Mouse (Mus musculus): ENCODE results near the gene Usp37.
A peak's percentile ranks its signal among the peaks of the same experiment; 100 is the strongest.

Usp37 gene

DNA sequence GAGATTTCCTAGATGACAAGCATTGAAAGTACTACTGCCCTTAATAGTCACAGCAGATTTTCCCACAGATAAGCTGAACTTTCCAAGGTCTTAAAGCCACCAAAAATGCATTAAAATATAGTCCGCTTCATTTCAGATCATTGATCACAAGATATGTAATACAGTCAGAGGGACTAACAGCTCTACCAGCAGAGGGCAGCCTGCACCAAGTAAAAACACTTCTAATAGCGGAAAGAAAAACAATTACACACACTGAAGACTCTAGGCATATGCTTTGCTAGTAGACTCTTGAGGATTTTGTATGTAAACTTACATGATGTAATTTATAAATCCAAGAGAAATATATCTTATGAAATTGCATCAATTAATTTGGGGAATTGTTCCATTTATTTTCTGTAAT, 83.8 kb downstream of the Usp37 start:
- DNase-seq (ENCODE audit: low spot score) = peak; percentile 31

- DNase-seq (ENCODE audit: low spot score) = no peak
These were observed 91.5 kb downstream of the Usp37 start for GRCm38 (mm10) chr1:74452611-74453045.

DNA sequence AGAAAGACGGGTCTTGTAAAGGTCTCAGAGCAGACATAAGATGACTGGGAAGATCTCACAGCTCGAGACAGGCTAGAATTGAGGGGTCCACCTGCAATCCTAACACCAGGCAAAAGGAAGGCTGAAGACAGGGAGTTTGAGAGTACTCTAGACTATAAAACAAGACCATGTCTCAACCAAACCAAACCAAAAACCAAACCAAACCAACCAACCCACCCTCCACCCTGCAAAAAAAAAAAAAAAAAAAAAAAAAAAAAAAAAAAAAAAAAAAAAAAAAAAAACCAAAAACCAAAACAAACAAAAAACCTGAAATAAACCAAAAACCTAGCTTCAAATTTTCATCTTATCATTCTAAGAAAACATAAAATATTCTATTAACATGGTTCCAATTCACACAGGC, 99.5 kb downstream of the Usp37 start:
- DNase-seq (ENCODE audit: low spot score) = no peak

DNA sequence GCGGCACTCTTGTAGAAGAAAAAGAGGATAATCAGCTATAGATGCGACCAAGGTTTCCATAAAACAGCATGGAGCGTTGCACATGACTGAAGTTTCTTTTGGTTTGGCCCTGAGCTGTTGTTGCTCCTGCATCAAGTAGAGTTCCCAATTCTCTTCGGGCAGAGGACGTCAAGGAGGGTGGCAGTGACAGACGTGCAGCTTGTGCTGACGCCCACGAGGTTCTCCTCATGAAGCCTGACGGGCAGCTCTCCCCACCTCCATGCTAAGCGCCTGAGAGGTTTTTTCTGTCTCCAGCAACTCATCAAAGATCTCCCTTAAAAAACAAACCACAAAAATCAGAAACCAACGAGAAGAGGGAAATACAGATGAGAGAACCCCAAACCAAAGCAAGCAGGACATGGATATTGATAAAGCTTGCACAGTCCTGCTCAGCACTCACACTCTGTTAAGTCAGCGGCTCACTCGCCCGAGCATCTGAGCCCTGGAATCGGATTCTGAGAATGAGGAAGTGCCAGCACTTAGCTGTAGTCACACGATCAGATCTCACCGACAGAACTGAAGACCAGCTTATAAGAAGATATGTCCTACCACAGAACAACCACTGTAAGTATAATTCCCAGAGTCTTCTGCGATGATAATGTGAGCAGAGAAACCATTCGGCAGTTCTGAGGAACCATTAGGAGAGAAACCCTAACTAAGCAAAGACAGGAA, 104.8 kb downstream of the Usp37 start:
- no peak for DNase-seq (ENCODE audit: low spot score)

GRCm38 (mm10) chr1:74437702-74438427, 106.2 kb downstream of the Usp37 start:
- DNase-seq (ENCODE audit: low spot score) = no peak

- no peak for DNase-seq (ENCODE audit: low spot score)
These were observed 108.5 kb downstream of the Usp37 start for GRCm38 (mm10) chr1:74435563-74435962.

- DNase-seq (ENCODE audit: low spot score) = no peak
These were observed 109.5 kb downstream of the Usp37 start for GRCm38 (mm10) chr1:74434596-74434995.

DNA sequence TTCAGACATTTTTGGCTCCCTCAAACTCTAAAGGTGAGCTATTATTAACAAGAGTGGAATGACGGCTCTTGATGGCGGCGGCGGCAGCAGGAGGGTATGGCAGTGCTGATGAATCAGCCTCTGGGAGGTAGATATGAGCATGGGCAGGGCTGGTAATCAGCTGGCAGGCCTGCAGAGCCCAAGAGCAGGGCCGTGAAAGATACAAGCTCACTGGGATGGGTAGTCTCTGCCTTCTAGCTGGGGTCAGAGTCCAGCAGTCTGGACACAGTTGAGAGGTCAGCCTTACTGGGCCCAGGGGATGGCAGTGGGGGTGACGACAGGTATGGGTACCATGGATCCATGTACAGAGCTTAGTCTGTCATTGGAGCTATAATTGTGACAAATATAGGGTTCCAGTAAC, 110.9 kb downstream of the Usp37 start:
- no peak for DNase-seq (ENCODE audit: low spot score)

DNA sequence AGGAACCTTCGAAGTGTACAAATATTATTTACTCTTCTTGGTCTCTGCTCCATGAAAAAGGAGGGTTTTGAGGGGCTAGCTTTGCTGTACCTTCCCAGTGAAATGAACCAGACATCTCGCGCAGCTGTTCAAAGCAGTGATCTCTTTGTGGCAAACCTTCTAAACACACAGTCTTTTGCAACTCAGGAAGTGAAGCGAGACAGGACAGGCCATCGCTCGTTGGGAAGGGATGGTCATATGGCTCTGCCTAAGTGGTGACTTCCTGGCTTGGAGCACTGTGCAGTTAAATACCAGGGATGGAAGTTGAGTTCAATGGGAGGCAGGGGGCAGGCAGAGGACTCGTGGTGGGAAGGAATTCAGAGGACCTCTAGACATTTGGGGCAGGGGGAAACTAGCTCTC, 118.2 kb downstream of the Usp37 start:
- DNase-seq (ENCODE audit: low spot score) = no peak

- DNase-seq (ENCODE audit: low spot score) = no peak
These were observed 120.9 kb downstream of the Usp37 start for GRCm38 (mm10) chr1:74423147-74423546.

GRCm38 (mm10) chr1:74419440-74419794, 124.7 kb downstream of the Usp37 start:
- no peak for DNase-seq (ENCODE audit: low spot score)

GRCm38 (mm10) chr1:74418747-74419439, 125.2 kb downstream of the Usp37 start:
- peak; percentile 26 for DNase-seq (ENCODE audit: low spot score)

DNA sequence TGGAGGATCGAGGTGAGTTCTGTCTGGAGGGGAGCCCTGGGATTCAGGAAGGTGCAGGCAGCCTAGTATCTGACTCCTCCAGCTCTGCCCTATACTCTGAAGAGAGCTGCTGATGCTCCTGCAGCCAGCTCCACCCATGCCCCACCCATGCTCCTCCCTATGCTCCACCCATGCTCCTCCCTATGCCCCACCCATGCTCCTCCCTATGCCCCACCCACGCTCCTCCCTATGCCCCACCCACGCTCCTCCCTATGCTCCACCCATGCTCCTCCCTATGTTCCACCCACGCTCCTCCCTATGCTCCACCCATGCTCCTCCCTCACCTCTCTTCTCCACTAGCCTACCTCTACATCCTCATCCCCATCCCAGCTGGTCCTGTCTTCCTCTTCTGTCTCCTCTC, 128.9 kb downstream of the Usp37 start:
- DNase-seq (ENCODE audit: low spot score) = no peak

DNA sequence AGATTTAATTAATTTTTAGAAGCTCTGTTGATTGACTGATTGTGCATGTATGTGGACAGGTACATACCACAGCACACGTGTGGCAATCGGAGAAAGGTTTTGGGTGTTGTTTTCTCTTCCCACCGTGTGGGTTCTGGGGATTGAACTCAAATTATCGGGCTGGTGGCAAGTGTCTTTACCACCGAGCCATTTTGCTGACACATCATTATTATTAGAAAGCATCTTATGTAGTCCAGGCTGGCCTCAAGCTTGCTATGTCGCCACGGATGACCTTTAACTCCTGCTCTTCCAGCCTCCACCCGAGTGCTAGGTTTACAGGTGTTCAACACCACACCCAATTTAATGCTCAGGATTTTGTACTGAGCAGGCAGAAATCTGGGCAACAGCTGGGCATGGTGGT, 131.4 kb downstream of the Usp37 start:
- DNase-seq (ENCODE audit: low spot score) = no peak

DNA sequence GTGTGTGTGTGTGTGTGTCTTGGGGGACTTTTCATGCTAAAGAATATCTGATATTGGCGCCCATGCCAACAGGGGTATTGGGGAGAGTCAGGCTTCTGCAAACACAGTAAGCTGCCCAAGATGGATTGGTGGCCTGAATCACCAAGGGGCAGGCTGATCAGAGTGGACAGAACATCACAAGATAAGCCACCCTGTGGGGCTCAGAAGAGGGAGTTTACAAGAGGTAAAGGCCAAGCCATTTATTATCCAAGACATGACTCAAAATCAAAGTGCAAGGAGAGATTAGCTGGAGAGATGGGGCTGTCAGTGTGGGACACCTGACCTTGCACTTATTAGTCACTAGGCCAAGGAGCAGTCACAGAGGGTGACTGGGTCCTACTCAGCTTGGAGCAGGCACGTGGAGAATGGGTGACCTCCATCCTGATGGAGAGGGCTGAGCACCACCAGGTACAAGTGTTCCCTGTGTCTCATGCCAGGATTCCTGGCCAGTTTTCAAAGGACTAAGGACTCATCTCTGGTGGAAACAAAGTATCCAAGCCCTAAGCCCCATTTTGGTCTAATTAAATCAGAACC, 132.2 kb downstream of the Usp37 start:
- DNase-seq (ENCODE audit: low spot score) = no peak

DNA sequence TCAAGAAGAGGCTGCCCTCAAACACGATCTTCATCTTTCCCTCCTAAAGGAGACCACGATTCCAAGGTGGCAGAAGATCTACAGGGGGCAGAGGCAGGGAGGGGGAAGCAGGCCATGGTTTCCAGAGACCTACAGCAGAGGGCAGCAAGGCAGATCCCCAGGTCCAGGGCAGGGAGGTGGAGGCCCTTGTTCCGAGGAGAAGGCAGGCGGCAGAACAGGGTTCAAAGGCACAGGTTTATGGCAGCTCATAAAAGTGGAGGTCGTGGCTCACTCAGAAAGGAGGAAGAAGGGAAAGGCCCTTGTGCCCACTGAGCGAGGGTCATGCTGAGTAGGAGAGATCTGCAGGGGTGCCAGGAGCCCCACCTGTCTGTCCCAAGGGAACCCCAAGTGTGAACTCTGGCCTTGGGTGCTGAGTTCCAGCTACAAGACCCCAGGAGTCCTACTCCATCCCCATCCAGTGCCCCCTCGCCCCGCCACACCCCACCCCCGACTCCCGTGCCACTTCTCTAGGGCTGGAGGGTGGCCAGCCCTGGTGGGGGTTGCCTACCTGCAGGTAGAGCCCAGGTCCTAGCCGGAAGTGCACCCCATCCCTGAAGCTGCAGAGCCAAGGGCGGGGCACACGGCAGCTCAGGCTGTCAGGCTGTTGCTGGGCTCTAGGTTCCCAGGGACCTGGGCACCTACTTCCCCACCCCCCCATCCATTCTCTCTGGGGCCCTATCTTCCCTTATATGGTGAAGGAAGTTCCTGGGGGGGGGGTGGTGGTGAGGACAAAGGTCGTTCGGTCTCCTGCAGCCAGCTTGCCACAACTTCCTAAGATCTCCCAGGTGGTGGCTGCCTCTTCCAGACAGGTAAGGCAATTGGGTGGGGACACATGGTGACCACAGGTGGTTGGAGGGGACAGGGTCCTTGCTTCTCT, 135.2 kb downstream of the Usp37 start, which contains the start of gene Vil1:
Gene Vil1 (plus strand): TSS at position 788 of the 916 bp plus-strand sequence.
- DNase-seq (ENCODE audit: low spot score) = no peak

DNA sequence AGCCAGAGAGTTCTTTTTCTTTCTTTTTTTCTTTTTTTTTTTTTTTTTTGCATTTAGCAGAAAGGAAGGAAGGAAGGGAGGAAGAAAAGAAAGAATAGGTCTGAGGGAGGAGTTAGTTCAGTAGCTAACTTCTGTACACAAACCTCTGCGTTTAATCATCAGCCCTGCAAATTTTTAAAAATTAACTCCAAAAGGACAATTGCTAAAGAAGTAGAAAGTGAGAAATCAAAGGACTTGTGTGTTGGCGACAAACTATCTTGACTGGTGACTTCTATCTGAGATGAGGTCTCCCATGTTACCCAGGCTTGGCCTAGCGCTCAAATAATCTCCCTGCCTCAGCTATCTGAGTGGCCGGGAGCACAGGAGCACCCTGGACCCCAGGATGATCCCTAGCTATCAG, 139.9 kb downstream of the Usp37 start:
- no peak for DNase-seq (ENCODE audit: low spot score)

DNA sequence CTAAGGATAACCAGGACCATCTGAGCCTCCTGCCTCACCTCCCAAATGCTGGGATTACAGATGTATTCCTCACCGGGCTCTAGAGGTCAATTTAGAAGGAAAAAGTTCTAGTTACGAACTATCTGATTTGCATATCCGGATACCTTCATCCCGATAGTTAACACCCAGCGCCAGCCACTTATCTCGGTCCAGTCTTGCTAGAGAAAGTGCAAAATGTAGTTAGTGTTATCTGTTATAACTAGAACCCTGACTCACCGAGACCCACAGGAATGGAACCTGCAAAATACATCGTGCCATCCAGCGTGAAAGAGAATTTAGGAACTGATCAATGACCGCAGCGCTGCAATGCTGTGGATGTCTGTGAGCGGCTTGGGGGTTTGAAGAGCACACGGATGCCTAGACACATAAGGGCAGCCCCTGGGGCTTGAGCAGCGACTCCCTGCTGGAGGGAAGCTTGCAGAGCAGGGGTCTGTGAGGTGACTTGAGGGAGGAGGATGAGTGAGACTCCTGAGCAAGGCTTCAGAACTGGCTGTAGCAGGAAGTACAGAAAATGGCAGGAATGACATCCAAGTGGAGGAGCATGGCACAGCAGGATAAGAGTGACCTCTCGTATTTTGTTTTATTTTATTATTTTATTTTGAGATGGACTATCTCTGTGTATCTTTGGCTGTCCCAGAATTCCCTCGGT, 142.9 kb downstream of the Usp37 start:
- no peak for DNase-seq (ENCODE audit: low spot score)

DNA sequence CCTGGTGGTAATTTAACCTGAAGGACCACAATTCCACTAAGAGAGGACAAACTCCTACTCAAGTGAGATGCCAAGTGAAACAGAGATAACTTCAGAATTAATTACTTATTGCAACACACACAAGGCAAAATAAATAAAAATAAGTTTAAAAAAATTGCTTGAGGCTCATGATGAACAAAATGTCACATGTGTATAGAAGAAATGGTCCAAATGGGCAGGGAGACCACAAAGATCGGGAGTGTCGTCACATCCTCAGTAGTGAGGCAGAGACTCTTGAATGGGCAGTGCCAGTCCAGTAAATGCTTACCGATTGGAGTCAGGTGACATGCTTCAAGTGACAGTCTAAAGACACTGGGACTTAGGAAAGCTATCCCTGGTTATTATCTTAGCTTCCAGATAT, 143.6 kb downstream of the Usp37 start:
- DNase-seq (ENCODE audit: low spot score) = no peak

- DNase-seq (ENCODE audit: low spot score) = peak; percentile 70
These were observed 146.1 kb downstream of the Usp37 start for GRCm38 (mm10) chr1:74397919-74398451.

Measured in ovary, postnatal 36 days (tissue).